Mouse (Mus musculus) mouse trophoblast stem cell (cell line): Measurements from ENCODE around the gene Fabp7.

Experiments used
- in situ Hi-C, 2 experiments: fragments of 300-500 bp; cut with MseI, MboI; formaldehyde crosslinking; loops; 2 replicates in 1 of 2; 3 replicates in 1 of 2; pipeline ENCODE4 v1.15.1; 2025

Fabp7 gene

GRCm38 (mm10) chr10:57799486-57799885 lies 14.8 kb downstream of the Fabp7 start:
- in situ Hi-C loops = no loop called here

GRCm38 (mm10) chr10:57807754-57808153 lies 23.1 kb downstream of the Fabp7 start:
- in situ Hi-C loops = no loop called here

GRCm38 (mm10) chr10:57812161-57812856 lies 27.6 kb downstream of the Fabp7 start:
- in situ Hi-C loops = no loop called here

- in situ Hi-C loops = no loop called here
These were observed 29.6 kb downstream of the Fabp7 start for GRCm38 (mm10) chr10:57814295-57814694.

DNA sequence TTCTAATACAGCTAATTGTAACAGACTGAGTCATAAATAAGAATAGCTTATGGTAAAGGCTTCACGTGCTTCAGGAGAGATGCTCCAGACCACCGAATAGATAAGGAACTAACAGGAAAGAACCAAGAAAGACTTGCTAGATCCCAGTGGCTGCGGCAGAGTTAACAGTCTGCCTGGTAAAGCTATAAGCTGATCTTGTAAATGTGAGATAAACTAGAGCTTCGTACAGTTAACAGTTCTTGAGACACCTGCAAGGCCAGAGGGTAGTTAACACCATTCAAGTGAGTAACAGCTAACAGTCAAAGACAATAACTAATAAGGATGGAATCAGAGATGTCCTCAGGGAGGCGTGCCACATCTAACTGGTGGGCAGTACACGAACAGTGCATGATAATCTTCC lies 31.2 kb downstream of the Fabp7 start:
- in situ Hi-C loops = no loop called here

DNA sequence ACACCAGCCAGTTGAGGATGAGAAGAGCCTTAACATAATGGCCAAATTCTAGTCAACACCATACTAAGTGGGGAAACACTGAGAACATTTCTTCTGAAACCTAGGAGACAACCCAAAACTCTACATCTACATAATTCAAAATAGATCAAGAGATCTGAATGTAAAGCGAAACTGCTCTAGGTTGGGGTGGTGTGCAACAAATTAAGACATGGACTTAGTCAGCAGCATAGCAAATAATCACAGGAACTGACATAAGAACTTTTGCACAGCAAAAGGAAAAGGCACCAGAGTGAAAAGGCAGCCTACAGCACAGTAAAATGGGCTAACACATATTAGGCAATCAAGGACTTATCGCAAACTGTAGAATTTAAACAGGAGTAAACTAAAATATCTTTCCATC lies 34.5 kb downstream of the Fabp7 start:
- in situ Hi-C loops = no loop called here

DNA sequence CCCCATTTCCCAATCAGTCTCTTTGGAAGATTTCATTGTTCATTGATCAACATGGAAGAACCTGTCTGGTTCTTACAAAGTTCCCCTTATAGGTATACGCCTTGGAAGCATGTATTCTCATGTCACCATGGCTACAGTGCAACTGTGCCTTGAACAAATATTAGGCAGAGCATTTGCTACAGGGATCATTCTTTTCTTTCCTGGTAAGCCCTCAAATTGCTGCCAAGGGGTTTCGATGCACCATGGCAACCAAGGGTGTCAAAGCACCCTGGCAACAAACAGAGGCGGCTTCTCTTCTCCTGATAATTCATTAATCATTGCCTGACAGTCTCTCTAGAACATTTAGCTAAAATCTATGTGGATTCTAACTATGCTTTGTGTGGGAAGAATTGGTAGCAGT lies 37.8 kb downstream of the Fabp7 start:
- in situ Hi-C loops = no loop called here

DNA sequence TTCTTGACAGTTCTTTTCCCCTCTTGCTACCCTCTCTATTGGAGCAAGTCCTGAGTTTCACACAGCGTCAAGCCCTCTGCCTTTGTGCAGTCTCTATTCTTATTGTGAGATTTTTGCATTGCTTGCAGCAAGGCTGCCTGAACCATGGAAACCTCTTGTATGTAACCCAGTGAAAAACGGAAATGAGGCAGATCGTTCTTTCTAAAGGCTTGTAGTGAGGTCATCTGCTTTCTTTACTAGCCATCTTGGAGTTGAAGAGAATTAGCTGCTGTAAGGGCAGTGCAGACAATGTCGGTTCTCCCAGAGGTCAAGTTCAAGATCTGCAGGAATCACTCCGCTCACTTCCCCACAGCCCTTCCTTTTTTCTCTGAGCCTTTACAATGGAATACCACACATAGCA lies 44.0 kb downstream of the Fabp7 start:
- in situ Hi-C loops = loop anchor here in 1 of 2 experiments (5.0 kb wide), 1 partner anchor 81 kb away; no protein-coding TSS in a partner anchor

DNA sequence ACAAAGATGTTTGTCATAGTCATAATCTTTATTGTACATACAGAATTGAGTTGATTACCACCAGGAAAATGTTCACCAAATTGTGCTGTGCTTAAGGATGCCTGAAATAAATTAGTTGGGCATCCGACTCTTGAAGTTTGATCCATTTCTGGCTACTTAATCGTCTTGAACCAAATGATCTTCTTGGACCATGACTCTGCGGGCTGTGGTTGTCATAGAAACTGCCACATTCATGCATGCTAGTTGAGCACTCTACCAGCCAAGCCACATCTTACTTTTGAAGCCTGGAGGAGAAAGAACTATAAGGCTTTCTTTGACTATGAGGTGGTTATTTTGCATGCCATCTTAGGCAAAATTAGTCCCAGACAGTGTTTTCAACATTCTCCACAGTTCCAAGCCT lies 44.9 kb downstream of the Fabp7 start:
- in situ Hi-C loops = loop anchor here in 1 of 2 experiments (5.0 kb wide), 1 partner anchor 82 kb away; no protein-coding TSS in a partner anchor

- in situ Hi-C loops = loop anchor here in 1 of 2 experiments (5.0 kb wide), 1 partner anchor 88 kb away; no protein-coding TSS in a partner anchor
These were observed 50.4 kb downstream of the Fabp7 start for GRCm38 (mm10) chr10:57835094-57835493.

DNA sequence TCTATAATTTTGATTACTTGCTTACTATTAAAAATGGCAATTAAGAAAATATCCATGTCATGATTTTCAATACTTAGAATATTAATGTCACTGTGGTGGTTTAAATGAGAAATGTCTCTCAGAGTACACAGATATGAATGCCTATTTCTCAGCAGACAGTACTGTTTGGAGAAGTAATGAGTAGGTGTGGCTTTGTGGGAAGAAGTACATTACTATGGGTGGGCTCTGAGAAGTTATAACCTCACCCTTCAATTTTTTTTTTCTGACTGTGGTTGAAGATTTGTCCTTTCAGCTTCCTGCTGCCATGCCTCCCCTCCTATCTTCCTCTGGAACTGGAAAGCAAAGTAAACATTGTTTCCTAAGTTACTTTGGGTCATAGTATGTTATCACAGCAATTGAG lies 51.3 kb downstream of the Fabp7 start:
- in situ Hi-C loops = loop anchor here in 1 of 2 experiments (5.0 kb wide), 1 partner anchor 89 kb away; no protein-coding TSS in a partner anchor
